Mouse (Mus musculus): ENCODE results near the gene Dusp18.

The Dusp18 gene

DNA sequence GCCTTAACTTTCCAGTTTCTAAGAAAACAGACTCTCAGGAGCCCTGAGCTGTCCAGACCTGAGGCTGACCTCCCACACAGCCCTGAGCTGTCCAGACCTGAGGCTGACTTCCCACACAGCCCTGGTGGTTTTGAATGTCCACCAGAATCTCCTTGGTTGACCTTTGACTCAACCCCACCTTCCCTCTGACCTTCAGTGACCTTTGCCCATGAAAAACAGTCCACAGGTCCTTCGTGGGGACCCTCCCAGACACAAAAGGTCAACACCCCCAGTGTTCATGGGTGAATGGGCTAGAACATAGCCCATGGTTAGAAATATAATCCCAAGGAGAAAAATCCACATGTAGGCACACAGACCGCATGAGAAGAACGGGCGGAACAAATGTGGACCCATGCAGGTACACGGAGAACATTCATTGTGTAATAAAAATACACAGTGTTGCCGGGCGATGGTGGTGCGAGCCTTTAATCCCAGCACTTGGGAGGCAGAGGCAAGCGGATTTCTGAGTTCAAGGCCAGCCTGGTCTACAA lies 38.8 kb downstream of the Dusp18 start:
- CTCF ChIA-PET: no interaction called here
- POLR2A ChIA-PET: interaction anchor here in 2 of 4 experiments (1.0 to 3.2 kb wide), 2 partner anchors 30 to 65 kb away, joined by 3 to 30 read pairs; partner anchors contain the start of gene Pes1 (in 1 of the 2)

DNA sequence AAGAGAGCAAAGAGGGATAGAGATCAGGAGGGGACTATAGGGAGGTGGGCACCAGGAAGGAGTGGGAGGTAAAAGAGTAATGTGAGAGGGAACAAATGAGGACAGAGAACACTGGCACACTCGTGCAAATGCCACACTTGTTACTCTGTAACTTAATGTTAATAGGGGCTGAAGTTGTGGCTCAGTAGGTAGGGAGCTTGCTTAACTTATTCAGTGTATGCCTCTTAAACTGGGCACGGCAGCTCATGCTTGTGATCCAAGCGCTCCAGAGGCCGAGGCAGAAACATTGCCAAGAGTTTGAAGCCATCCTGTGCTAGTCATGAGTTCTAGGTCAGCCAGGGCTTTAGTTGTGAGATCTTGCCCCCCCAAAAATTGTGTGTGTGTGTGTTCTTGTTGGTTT lies 40.1 kb downstream of the Dusp18 start:
- POLR2A ChIA-PET: interaction anchor here in 2 of 4 experiments (0.9 to 1.8 kb wide), 6 partner anchors 10 to 29 kb away, joined by 3 to 7 read pairs (median 4); partner anchors contain the start of gene Pes1 (in 2 of the 2)
- CTCF ChIA-PET: interaction anchor here in 1 of 4 experiments (1.0 to 1.2 kb wide), 2 partner anchors 13 to 65 kb away, joined by 3 to 4 read pairs; no protein-coding TSS in a partner anchor

DNA sequence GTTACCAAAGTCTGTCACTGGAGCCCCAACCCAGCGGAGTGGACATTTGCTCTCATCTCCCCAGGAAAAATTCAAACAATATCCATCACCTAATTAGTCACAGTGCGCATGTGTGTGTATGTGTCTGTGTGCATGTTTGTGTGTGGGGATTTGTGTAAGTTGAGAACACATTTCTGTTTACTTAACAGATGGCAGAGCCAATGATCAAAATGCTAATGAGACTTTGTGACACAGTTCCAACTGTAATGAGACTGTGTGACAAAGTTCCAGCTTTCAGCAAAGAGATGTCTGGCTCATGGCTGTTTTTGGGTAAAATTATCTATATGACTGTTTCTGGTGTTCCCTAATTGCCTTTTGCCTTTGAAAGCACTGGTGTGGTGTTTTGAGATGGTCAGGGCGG lies 41.3 kb downstream of the Dusp18 start:
- POLR2A ChIA-PET: interaction anchor here in 2 of 4 experiments (0.7 to 1.8 kb wide), 6 partner anchors 9 to 287 kb away, joined by 3 to 7 read pairs (median 3); partner anchors contain the start of genes Morc2a (in 1 of the 2) and Pes1 (in 1 of the 2)

DNA sequence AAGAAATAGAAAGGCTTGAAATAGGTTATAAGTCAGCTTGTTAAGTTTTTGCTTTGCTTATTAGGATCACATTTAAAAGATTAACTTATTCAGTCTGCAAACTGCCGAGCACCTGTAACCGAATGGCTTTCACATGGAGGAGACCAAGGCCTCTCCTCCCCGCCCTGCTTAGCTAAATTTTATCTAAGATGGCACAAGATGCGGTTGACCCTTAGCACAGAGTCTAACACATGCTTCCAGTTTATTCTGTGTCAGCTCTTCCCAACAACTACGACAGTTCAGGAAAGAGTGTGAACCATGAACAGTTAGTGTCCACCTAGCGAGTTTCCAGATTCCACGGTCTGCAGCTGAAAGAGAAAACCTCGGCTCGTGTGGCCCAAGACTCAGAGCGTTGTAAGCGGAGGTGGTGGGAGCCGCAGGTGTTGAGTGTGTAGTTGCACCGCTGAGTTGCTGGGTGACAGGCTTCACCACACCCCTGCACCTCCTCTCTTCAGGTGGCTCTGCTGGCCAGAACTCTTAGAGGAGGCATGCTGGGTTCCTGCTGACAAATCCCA lies 42.4 kb downstream of the Dusp18 start:
- CTCF ChIA-PET: interaction anchor here in 2 of 4 experiments (0.8 to 1.3 kb wide), 4 partner anchors 16 to 102 kb away, joined by 3 to 4 read pairs (median 4); no protein-coding TSS in a partner anchor
- POLR2A ChIA-PET: interaction anchor here in 2 of 4 experiments (0.8 to 2.1 kb wide), 8 partner anchors 9 to 33 kb away, joined by 3 to 8 read pairs (median 5); partner anchors contain the start of genes Pes1 (in 2 of the 2) and Slc35e4 (in 2 of the 2)

More for the DNA sequence above, 41.3 kb downstream of the Dusp18 start:
- CTCF ChIA-PET: interaction anchor here in 1 of 4 experiments (1.2 kb wide), 1 partner anchor 15 kb away, joined by 4 read pairs; no protein-coding TSS in a partner anchor

DNA sequence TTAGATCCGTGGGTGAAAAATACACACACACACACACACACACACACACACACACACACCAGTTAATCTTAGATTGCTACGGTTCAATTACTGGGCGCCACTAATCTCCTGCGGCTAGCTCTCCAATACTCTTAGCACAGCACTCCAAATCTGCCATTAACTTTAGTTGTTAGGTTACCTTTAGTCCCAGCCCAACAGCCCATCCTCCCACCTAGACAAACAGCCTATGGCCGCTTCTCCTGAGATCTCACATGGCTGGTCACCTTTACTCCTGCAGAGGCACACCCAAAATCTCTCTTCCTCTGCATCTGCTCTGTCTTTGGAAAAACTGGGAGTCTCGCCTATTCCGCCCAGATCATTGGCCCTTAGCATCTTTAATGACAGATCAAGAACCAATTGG lies 46.3 kb downstream of the Dusp18 start:
- POLR2A ChIA-PET: interaction anchor here (0.6 to 2.3 kb wide), 7 partner anchors 10 to 177 kb away, joined by 3 to 9 read pairs (median 4); partner anchors contain the start of genes Pes1 (in 2 of the 4), Gal3st1 (in 1 of the 4) and Tcn2 (in 1 of the 4)
- CTCF ChIA-PET: interaction anchor here in 2 of 4 experiments (0.7 to 1.2 kb wide), 2 partner anchors 51 to 153 kb away, joined by 4 to 5 read pairs; no protein-coding TSS in a partner anchor

DNA sequence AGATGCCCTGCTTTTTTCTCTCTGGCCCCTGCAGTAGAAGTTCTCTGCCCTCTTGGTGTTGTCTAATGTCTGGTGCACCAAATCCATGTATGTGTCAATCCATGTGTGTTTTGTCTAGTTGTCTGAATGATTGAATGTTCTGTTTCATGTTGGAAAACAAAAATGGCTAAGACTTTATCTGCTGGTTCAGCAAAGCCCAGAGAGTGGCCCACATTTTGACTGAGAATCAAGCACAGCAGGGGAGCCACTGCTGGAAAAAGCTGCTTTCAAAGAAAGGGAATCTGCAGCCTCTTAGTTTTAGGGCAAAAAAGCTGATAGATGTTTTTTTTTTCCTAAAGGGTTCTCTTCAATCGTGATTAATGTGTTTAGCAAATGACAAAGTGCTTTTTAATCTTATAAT lies 51.3 kb downstream of the Dusp18 start:
- ChIA-PET CTCF (interaction anchor here in 1 of 4 experiments (2.3 kb wide), 1 partner anchor 26 kb away, joined by 7 read pairs; no protein-coding TSS in a partner anchor), POLR2A (interaction anchor here in 3 of 4 experiments (0.6 to 2.5 kb wide), 11 partner anchors 9 to 657 kb away, joined by 3 to 14 read pairs (median 4); partner anchors contain the start of gene Pes1 (in 3 of the 3))
